Mouse (Mus musculus) stomach, embryonic 15.5 days (tissue): Measurements from ENCODE around the gene Pde3a. TPM values are rescaled to one million over a fixed set of nuclear protein-coding genes. Genes with fewer than 3 reads are reported as not detected.

Experiments used
- ATAC-seq: fragments of 200-750 bp; cut with Nextera tagmentation; 2 replicates; pipeline ENCODE4 v1.8.0; 2017; ENCODE audit warnings: low read depth, moderate number of reproducible peaks, moderate TSS enrichment; ENCODE audit not compliant: insufficient read depth, low FRiP score
- H3K27ac ChIP-seq: fragments of 300-500 bp; sonication (generic); 2 replicates; pipeline ENCODE4 v1.5.1; 2015; ENCODE audit warnings: mild to moderate bottlenecking, inconsistent platforms
- H3K27me3 ChIP-seq: fragments of 300-500 bp; sonication (generic); replicated peaks from 2 replicates; pipeline ENCODE4 v1.6.1; 2015; ENCODE audit warnings: inconsistent platforms
- H3K36me3 ChIP-seq: fragments of 300-500 bp; sonication (generic); 2 replicates; pipeline ENCODE4 v1.6.1; 2015; ENCODE audit warnings: inconsistent platforms
- H3K4me1 ChIP-seq: fragments of 300-500 bp; sonication (generic); 2 replicates; pipeline ENCODE4 v1.6.1; 2015; ENCODE audit warnings: inconsistent platforms
- H3K4me2 ChIP-seq: fragments of 300-500 bp; sonication (generic); 2 replicates; pipeline ENCODE4 v1.6.1; 2015; ENCODE audit warnings: mild to moderate bottlenecking, inconsistent platforms
- H3K4me3 ChIP-seq: fragments of 300-500 bp; sonication (generic); replicated peaks from 2 replicates; pipeline ENCODE4 v1.5.1; 2015; ENCODE audit warnings: inconsistent platforms
- H3K9ac ChIP-seq: fragments of 300-500 bp; sonication (generic); 2 replicates; pipeline ENCODE4 v1.6.1; 2015; ENCODE audit warnings: inconsistent platforms
- H3K9me3 ChIP-seq: fragments of 300-500 bp; sonication (generic); 2 replicates; pipeline ENCODE4 v1.6.1; 2016; ENCODE audit warnings: inconsistent platforms
- WGBS: fragments of 180-500 bp; shearing (Covaris S2); methylation state at CpG from one replicate; pipeline ENCODE4 v1.1.7; 2015; 5-methylcytosine and 5-hydroxymethylcytosine counted together
- polyA plus RNA-seq: library from polyadenylated mRNA; unstranded; fragments of >200 nt; fragmentation: Nextera tagmentation; extraction: Ambion mirVana; gene quantifications from 2 replicates; pipeline ENCODE4 v1.2.1, GENCODE M21; 2015

Pde3a gene
- polyA plus RNA-seq, 1 experiment from 2014 or later = 10.6 TPM

- Histone ChIP-seq H3K27me3 (no peaks in the 10 kb centered on the region), H3K9ac (no peak overlapping the region), H3K9me3 (no peaks in the 10 kb centered on the region), H3K4me3 (no peak overlapping the region), H3K4me2 (no peak overlapping the region), H3K36me3 (no peaks in the 10 kb centered on the region), H3K4me1 (no peaks in the 10 kb centered on the region), H3K27ac (no peak overlapping the region)
- WGBS = 60% methylated on average over 4 of the region's 4 CpGs
- ATAC-seq = no peak
Measured at GRCm38 (mm10) chr6:141375155-141375554, 126.1 kb downstream of the Pde3a start.

- Histone ChIP-seq H3K4me2 (peak overlapping the region; percentile 39; the same call in 1 of the 2 replicates), H3K36me3 (no peaks in the 10 kb centered on the region), H3K27ac (peak overlapping the region; percentile 57; the same call in 1 of the 2 replicates), H3K4me1 (peaks cover 12% of the 10 kb centered on the region; the same call in 1 of the 2 replicates), H3K9ac (no peak overlapping the region), H3K27me3 (no peaks in the 10 kb centered on the region), H3K9me3 (no peaks in the 10 kb centered on the region), H3K4me3 (no peak overlapping the region)
- WGBS = 13% methylated on average over 12 of the region's 12 CpGs
- ATAC-seq = peak; percentile 50
Measured at GRCm38 (mm10) chr6:141380927-141381326, 131.9 kb downstream of the Pde3a start.

- Histone ChIP-seq H3K27me3 (no peaks in the 10 kb centered on the region), H3K27ac (peak overlapping the region; percentile 57), H3K4me1 (peaks cover 12% of the 10 kb centered on the region; the same call in 1 of the 2 replicates), H3K9ac (no peak overlapping the region), H3K36me3 (no peaks in the 10 kb centered on the region), H3K9me3 (no peaks in the 10 kb centered on the region), H3K4me3 (no peak overlapping the region), H3K4me2 (peak overlapping the region; percentile 39)
- ATAC-seq = peak; percentile 85
- WGBS = 18% methylated on average over 8 of the region's 8 CpGs
Measured at GRCm38 (mm10) chr6:141381473-141381872, 132.4 kb downstream of the Pde3a start.

GRCm38 (mm10) chr6:141381881-141382370 is 132.9 kb downstream of the Pde3a start:
- Histone ChIP-seq H3K9me3 (no peaks in the 10 kb centered on the region), H3K27me3 (no peaks in the 10 kb centered on the region), H3K36me3 (no peaks in the 10 kb centered on the region), H3K4me2 (no peak overlapping the region), H3K4me1 (peaks cover 12% of the 10 kb centered on the region; the same call in 1 of the 2 replicates), H3K9ac (no peak overlapping the region), H3K27ac (no peak overlapping the region), H3K4me3 (no peak overlapping the region)
- ATAC-seq = no peak
- WGBS = 79% methylated on average over 4 of the region's 4 CpGs

- H3K4me1 ChIP-seq = no peaks in the 10 kb centered on the region
- H3K4me2 ChIP-seq = no peak overlapping the region
- no peaks in the 10 kb centered on the region for H3K36me3 ChIP-seq
- H3K9ac ChIP-seq = no peak overlapping the region
- H3K9me3 ChIP-seq = no peaks in the 10 kb centered on the region
- no peak overlapping the region for H3K27ac ChIP-seq
- no peak for ATAC-seq
- no peaks in the 10 kb centered on the region for H3K27me3 ChIP-seq
- WGBS = 42% methylated on average over 5 of the region's 5 CpGs
- H3K4me3 ChIP-seq = no peak overlapping the region
Measured at GRCm38 (mm10) chr6:141388104-141388503, 139.0 kb downstream of the Pde3a start.

GRCm38 (mm10) chr6:141395926-141396325 is 146.9 kb downstream of the Pde3a start:
- H3K27me3 ChIP-seq = no peaks in the 10 kb centered on the region
- no peaks in the 10 kb centered on the region for H3K36me3 ChIP-seq
- 41% methylated on average over 3 of the region's 3 CpGs for WGBS
- no peak overlapping the region for H3K4me2 ChIP-seq
- no peaks in the 10 kb centered on the region for H3K9me3 ChIP-seq
- H3K4me1 ChIP-seq = no peaks in the 10 kb centered on the region
- no peak overlapping the region for H3K9ac ChIP-seq
- H3K27ac ChIP-seq = no peak overlapping the region
- ATAC-seq = no peak
- no peak overlapping the region for H3K4me3 ChIP-seq

- no peak overlapping the region for H3K4me2 ChIP-seq
- no peaks in the 10 kb centered on the region for H3K27me3 ChIP-seq
- H3K9ac ChIP-seq = no peak overlapping the region
- H3K9me3 ChIP-seq = no peaks in the 10 kb centered on the region
- H3K36me3 ChIP-seq = no peaks in the 10 kb centered on the region
- 20% methylated on average over 4 of the region's 4 CpGs for WGBS
- ATAC-seq = no peak
- H3K4me1 ChIP-seq = no peaks in the 10 kb centered on the region
- H3K4me3 ChIP-seq = no peak overlapping the region
- no peak overlapping the region for H3K27ac ChIP-seq
Measured at GRCm38 (mm10) chr6:141399411-141399810, 150.3 kb downstream of the Pde3a start.

GRCm38 (mm10) chr6:141403943-141404342 is 154.9 kb downstream of the Pde3a start:
- H3K4me2 ChIP-seq = no peak overlapping the region
- no peak overlapping the region for H3K27ac ChIP-seq
- ATAC-seq = no peak
- H3K27me3 ChIP-seq = no peaks in the 10 kb centered on the region
- no peaks in the 10 kb centered on the region for H3K4me1 ChIP-seq
- H3K9me3 ChIP-seq = no peaks in the 10 kb centered on the region
- H3K9ac ChIP-seq = no peak overlapping the region
- no peaks in the 10 kb centered on the region for H3K36me3 ChIP-seq
- H3K4me3 ChIP-seq = no peak overlapping the region
- WGBS = 62% methylated on average over 2 of the region's 2 CpGs

GRCm38 (mm10) chr6:141404649-141405048 is 155.6 kb downstream of the Pde3a start:
- 66% methylated on average over 7 of the region's 7 CpGs for whole genome bisulfite sequencing
- H3K27ac ChIP-seq = no peak overlapping the region
- no peak overlapping the region for H3K4me2 ChIP-seq
- H3K36me3 ChIP-seq = no peaks in the 10 kb centered on the region
- no peak overlapping the region for H3K4me3 ChIP-seq
- H3K9ac ChIP-seq = no peak overlapping the region
- no peaks in the 10 kb centered on the region for H3K9me3 ChIP-seq
- no peaks in the 10 kb centered on the region for H3K4me1 ChIP-seq
- H3K27me3 ChIP-seq = no peaks in the 10 kb centered on the region
- ATAC-seq = no peak

- WGBS = 63% methylated on average over 5 of the region's 5 CpGs
- H3K27ac ChIP-seq = no peak overlapping the region
Measured at GRCm38 (mm10) chr6:141405496-141405895, 156.4 kb downstream of the Pde3a start.

GRCm38 (mm10) chr6:141408758-141409157 is 159.7 kb downstream of the Pde3a start:
- Histone ChIP-seq H3K9me3 (no peaks in the 10 kb centered on the region), H3K27me3 (no peaks in the 10 kb centered on the region), H3K9ac (no peak overlapping the region), H3K4me2 (no peak overlapping the region), H3K4me1 (no peaks in the 10 kb centered on the region), H3K36me3 (no peaks in the 10 kb centered on the region), H3K4me3 (no peak overlapping the region), H3K27ac (no peak overlapping the region)
- ATAC-seq = no peak
- WGBS = 92% methylated on average over 4 of the region's 4 CpGs

More at GRCm38 (mm10) chr6:141405496-141405895, 156.4 kb downstream of the Pde3a start:
- no peaks in the 10 kb centered on the region for H3K9me3 ChIP-seq
- H3K36me3 ChIP-seq = no peaks in the 10 kb centered on the region
- no peak for ATAC-seq
- H3K4me3 ChIP-seq = no peak overlapping the region
- H3K4me2 ChIP-seq = no peak overlapping the region
- no peaks in the 10 kb centered on the region for H3K4me1 ChIP-seq
- no peak overlapping the region for H3K9ac ChIP-seq
- no peaks in the 10 kb centered on the region for H3K27me3 ChIP-seq

GRCm38 (mm10) chr6:141410836-141411235 is 161.8 kb downstream of the Pde3a start:
- H3K9ac ChIP-seq = no peak overlapping the region
- H3K36me3 ChIP-seq = no peaks in the 10 kb centered on the region
- 65% methylated on average over 5 of the region's 5 CpGs for WGBS
- no peaks in the 10 kb centered on the region for H3K9me3 ChIP-seq
- no peaks in the 10 kb centered on the region for H3K4me1 ChIP-seq
- H3K27me3 ChIP-seq = no peaks in the 10 kb centered on the region
- ATAC-seq = no peak
- H3K4me3 ChIP-seq = no peak overlapping the region
- no peak overlapping the region for H3K27ac ChIP-seq
- no peak overlapping the region for H3K4me2 ChIP-seq

GRCm38 (mm10) chr6:141425114-141425513 is 176.0 kb downstream of the Pde3a start:
- WGBS = 73% methylated on average over 6 of the region's 6 CpGs
- no peak overlapping the region for H3K4me2 ChIP-seq
- H3K27ac ChIP-seq = no peak overlapping the region
- H3K27me3 ChIP-seq = no peaks in the 10 kb centered on the region
- no peaks in the 10 kb centered on the region for H3K36me3 ChIP-seq
- H3K9ac ChIP-seq = no peak overlapping the region
- H3K9me3 ChIP-seq = no peaks in the 10 kb centered on the region
- no peak overlapping the region for H3K4me3 ChIP-seq
- H3K4me1 ChIP-seq = no peaks in the 10 kb centered on the region
- ATAC-seq = no peak
